ENCODE assay signal across 24 mouse cellular contexts in the genomic region with DNA sequence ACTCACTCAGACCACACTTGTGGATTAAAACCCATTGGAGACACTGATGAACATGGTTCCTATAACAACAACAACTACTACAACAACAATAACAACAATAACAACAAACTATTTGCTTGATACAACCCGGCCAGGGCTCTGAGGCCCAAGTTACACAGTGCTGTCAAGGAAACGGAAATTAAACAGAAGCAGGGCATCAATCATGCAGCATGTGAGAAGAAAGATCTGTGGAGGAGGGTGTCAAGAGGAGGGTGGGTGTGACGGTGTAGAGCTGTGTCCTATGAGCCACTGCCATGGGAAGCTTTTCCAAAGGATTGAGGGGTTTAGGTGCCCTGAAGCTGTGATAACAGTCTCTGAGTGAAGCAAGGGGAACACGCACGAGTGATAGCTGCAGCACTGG. TPM values are rescaled to one million over a fixed set of nuclear protein-coding genes. Genes with fewer than 3 reads are reported as not detected.
"Had no signal": no experiment of that assay in that cellular context is flagged by ENCODE, and none has a peak within 500 bp of the region (broad histone marks: within the 10 kb centered on the region; RNA-seq: fewer than 3 reads in every experiment).

No protein-coding gene starts in this region.

- H3K27me3 ChIP-seq: lung, embryonic 15.5 days; megakaryocyte, embryonic 14.5 days; midbrain, embryonic 13.5 days; neural tube, embryonic 13.5 days; neural tube, embryonic 15.5 days had no signal

- H3K4me2 ChIP-seq: lung, embryonic 15.5 days; midbrain, embryonic 11.5 days; midbrain, embryonic 13.5 days; neural tube, embryonic 13.5 days; neural tube, embryonic 15.5 days had no signal

- DNase-seq: liver, postnatal 0 days; lung, postnatal 14 days; lung, postnatal 36 days; retina, postnatal 1 day; right cerebral cortex, adult 18-20 months; right cerebral cortex, postnatal 25 days; right cerebral cortex, postnatal 4 days; spleen, adult 18-20 months; thymus, adult 18-20 months; thymus, postnatal 14 days; thymus, postnatal 36 days had no signal

- H3K36me3 ChIP-seq: lung, embryonic 15.5 days; midbrain, embryonic 13.5 days; neural tube, embryonic 13.5 days; neural tube, embryonic 15.5 days had no signal

- H3K9me3 ChIP-seq: lung, embryonic 15.5 days; megakaryocyte, embryonic 14.5 days; midbrain, embryonic 13.5 days; neural tube, embryonic 13.5 days; neural tube, embryonic 15.5 days had no signal

- H3K4me1 ChIP-seq: lung, embryonic 15.5 days; megakaryocyte, embryonic 14.5 days; midbrain, embryonic 13.5 days; neural tube, embryonic 13.5 days; neural tube, embryonic 15.5 days had no signal

- ATAC-seq: liver, postnatal 0 days; lung, postnatal 0 days; midbrain, embryonic 13.5 days; midbrain, embryonic 16.5 days had no signal

- H3K27ac ChIP-seq: lung, embryonic 15.5 days; macrophage; midbrain, embryonic 13.5 days; neural tube, embryonic 13.5 days; neural tube, embryonic 15.5 days had no signal

- H3K4me3 ChIP-seq: lung, embryonic 15.5 days; megakaryocyte, embryonic 14.5 days; midbrain, embryonic 13.5 days; myocyte; neural tube, embryonic 13.5 days; neural tube, embryonic 15.5 days had no signal

- H3K9ac ChIP-seq: liver, postnatal 0 days; lung, embryonic 15.5 days; midbrain, embryonic 13.5 days; neural tube, embryonic 13.5 days; neural tube, embryonic 15.5 days had no signal

RNA-seq across cellular contexts. Expression of gene Sp8, which starts 56.1 kb away (rescaled TPM):
- total RNA-seq: megakaryocyte progenitor cell, adult 5-6 weeks had no signal
- polyA plus RNA-seq: liver, postnatal 0 days; lung, embryonic 15.5 days; lung, postnatal 0 days; macrophage; small intestine, adult 2 months; stomach, embryonic 14.5 days had no signal
